In genomic region chr9:18277497-18277896, GRCm38 (mm10) we compare ENCODE assay signal across 9 mouse cellular contexts. TPM values are rescaled to one million over a fixed set of nuclear protein-coding genes. Genes with fewer than 3 reads are reported as not detected.
DNase-seq lines count a peak whose midpoint lies in the region; ATAC-seq and TF ChIP-seq lines count a peak whose summit lies in the region.
"Had no signal": no experiment of that assay in that cellular context is flagged by ENCODE, and none has a peak within 500 bp of the region (broad histone marks: within the 10 kb centered on the region; RNA-seq: fewer than 3 reads in every experiment).

No protein-coding gene starts in this region.

- no peak overlapping the region for H3K9ac ChIP-seq in hindbrain, embryonic 11.5 days (ENCODE audit: low read depth, low read length)
- H3K9ac ChIP-seq in midbrain, embryonic 12.5 days (replicated peaks), result no peak overlapping the region

- TF ChIP-seq CTCF in E14TG2a.4 (conservative IDR thresholded peaks at IDR 0.05; ENCODE audit: low read length), result peak; percentile 22

- no peaks in the 10 kb centered on the region for H3K36me3 ChIP-seq in hindbrain, embryonic 11.5 days (ENCODE audit: control insufficient read depth, insufficient read depth, low read length)
- H3K36me3 ChIP-seq in hindbrain, embryonic 10.5 days, result no peaks in the 10 kb centered on the region
- no peaks in the 10 kb centered on the region for H3K36me3 ChIP-seq in E14TG2a.4 (ENCODE audit: insufficient read depth, low read length)
- H3K36me3 ChIP-seq in midbrain, embryonic 12.5 days, result no peaks in the 10 kb centered on the region

- no peaks in the 10 kb centered on the region for H3K4me1 ChIP-seq in hindbrain, embryonic 11.5 days (replicated peaks; ENCODE audit: control insufficient read depth, insufficient read depth, low read length)
- no peaks in the 10 kb centered on the region for H3K4me1 ChIP-seq in hindbrain, embryonic 10.5 days (replicated peaks)
- H3K4me1 ChIP-seq in E14TG2a.4 (replicated peaks; ENCODE audit: low read depth, low read length), result no peaks in the 10 kb centered on the region; the same call in 1 of the 2 replicates
- H3K4me1 ChIP-seq in midbrain, embryonic 12.5 days, result no peaks in the 10 kb centered on the region

- no peak overlapping the region for H3K4me2 ChIP-seq in hindbrain, embryonic 11.5 days (replicated peaks; ENCODE audit: low read depth, low read length)
- no peak overlapping the region for H3K4me2 ChIP-seq in midbrain, embryonic 12.5 days (replicated peaks)

- H3K27me3 ChIP-seq in hindbrain, embryonic 11.5 days (ENCODE audit: control insufficient read depth, insufficient read depth, low read length), result no peaks in the 10 kb centered on the region
- no peaks in the 10 kb centered on the region for H3K27me3 ChIP-seq in hindbrain, embryonic 10.5 days (ENCODE audit: insufficient read depth, poor library complexity, severe bottlenecking)
- no peaks in the 10 kb centered on the region for H3K27me3 ChIP-seq in E14TG2a.4 (ENCODE audit: insufficient read depth, low read length)
- H3K27me3 ChIP-seq in midbrain, embryonic 12.5 days, result no peaks in the 10 kb centered on the region

- H3K27ac ChIP-seq in hindbrain, embryonic 11.5 days (ENCODE audit: low read depth, low read length), result no peak overlapping the region
- H3K27ac ChIP-seq in hindbrain, embryonic 10.5 days, result no peak overlapping the region
- H3K27ac ChIP-seq in midbrain, embryonic 12.5 days (replicated peaks), result no peak overlapping the region

- 61% methylated on average over 1 of the region's 1 CpGs for WGBS in hindbrain, embryonic 11.5 days
- 72% methylated on average over 1 of the region's 1 CpGs for WGBS in hindbrain, embryonic 10.5 days
- WGBS in midbrain, embryonic 12.5 days, result 55% methylated on average over 1 of the region's 1 CpGs

- DNase-seq in hindbrain, embryonic 11.5 days (ENCODE audit: low spot score), result peak; percentile 44
- no peak for DNase-seq in hindbrain, embryonic 10.5 days (ENCODE audit: low spot score)
- peak; percentile 43 for DNase-seq in embryo, embryonic 11 days
- DNase-seq in adrenal gland, adult 2 months, result no peak
- DNase-seq in thymus, postnatal 4 days, result no peak
- no peak for DNase-seq in spleen, adult 12 weeks (ENCODE audit: low spot score)

- ATAC-seq in hindbrain, embryonic 11.5 days (ENCODE audit: low FRiP score), result 0 out of 2 replicates have a peak, but pooled peaks have one; percentile 65
- peak; percentile 73; the same call in 1 of the 2 replicates for ATAC-seq in midbrain, embryonic 12.5 days (ENCODE audit: low FRiP score, low read depth)

- H3K4me3 ChIP-seq in hindbrain, embryonic 11.5 days (ENCODE audit: low read depth, low read length), result no peak overlapping the region
- no peak overlapping the region for H3K4me3 ChIP-seq in hindbrain, embryonic 10.5 days
- H3K4me3 ChIP-seq in E14TG2a.4 (replicated peaks; ENCODE audit: low read length), result no peak overlapping the region
- H3K4me3 ChIP-seq in midbrain, embryonic 12.5 days, result no peak overlapping the region
- H3K4me3 ChIP-seq: erythroblast, embryonic 14.5 days had no signal

- no peaks in the 10 kb centered on the region for H3K9me3 ChIP-seq in hindbrain, embryonic 11.5 days (ENCODE audit: control insufficient read depth, low read length)
- H3K9me3 ChIP-seq in hindbrain, embryonic 10.5 days, result no peaks in the 10 kb centered on the region
- H3K9me3 ChIP-seq in E14TG2a.4 (ENCODE audit: low read length), result no peaks in the 10 kb centered on the region
- no peaks in the 10 kb centered on the region for H3K9me3 ChIP-seq in midbrain, embryonic 12.5 days

RNA-seq across cellular contexts. Expression of gene Chordc1, which starts 14.4 kb away (rescaled TPM):
- polyA plus RNA-seq in hindbrain, embryonic 11.5 days (2014; fragmentation: Nextera tagmentation; extraction: Ambion mirVana), result 140 and 143 TPM in 2 replicates
- polyA plus RNA-seq in hindbrain, embryonic 10.5 days (2016; fragmentation: Nextera tagmentation; extraction: Ambion mirVana), result 115 and 141 TPM in 2 replicates
- polyA plus RNA-seq in midbrain, embryonic 12.5 days (2016; fragmentation: Nextera tagmentation; extraction: Ambion mirVana), result 134 and 159 TPM in 2 replicates
- total RNA-seq in adrenal gland, adult 2 months (2021), result 100 to 1,000 TPM in 1 of 2 experiments, 10 to 100 TPM in 1; 60.0 to 147 TPM
- 31.2 and 47.1 TPM in 2 replicates for polyA plus RNA-seq in adrenal gland, adult 2 months (2012; rRNA removed)

Comparison
In these comparisons a context has a peak if more than half of its experiments do, and no peak if none do; other contexts are left out.
1. DNase-seq: peak in hindbrain, embryonic 11.5 days (single experiment) and embryo, embryonic 11 days (single experiment); none in hindbrain, embryonic 10.5 days (single experiment), adrenal gland, adult 2 months (single experiment), thymus, postnatal 4 days (single experiment) and spleen, adult 12 weeks (single experiment).